Comparison of ENCODE assay signal across 8 mouse cellular contexts in genomic region chr4:143388955-143389702, GRCm38 (mm10). TPM values are rescaled to one million over a fixed set of nuclear protein-coding genes. Genes with fewer than 3 reads are reported as not detected.
DNase-seq lines count a peak whose midpoint lies in the region; ATAC-seq lines count a peak whose summit lies in the region.

No protein-coding gene starts in this region.

- no peaks in the 10 kb centered on the region for H3K9me3 ChIP-seq in forebrain, embryonic 12.5 days
- H3K9me3 ChIP-seq in megakaryocyte, embryonic 14.5 days = peaks cover 6% of the 10 kb centered on the region

- no peaks in the 10 kb centered on the region for H3K4me1 ChIP-seq in forebrain, embryonic 12.5 days
- H3K4me1 ChIP-seq in megakaryocyte, embryonic 14.5 days = no peaks in the 10 kb centered on the region

- H3K27ac ChIP-seq in forebrain, embryonic 12.5 days = no peak overlapping the region

- ATAC-seq in forebrain, embryonic 12.5 days (ENCODE audit: low FRiP score) = peak; percentile 76

- H3K27me3 ChIP-seq in forebrain, embryonic 12.5 days = no peaks in the 10 kb centered on the region
- H3K27me3 ChIP-seq in megakaryocyte, embryonic 14.5 days (replicated peaks) = peaks cover 7% of the 10 kb centered on the region

- H3K9ac ChIP-seq in forebrain, embryonic 12.5 days = no peak overlapping the region

- no peaks in the 10 kb centered on the region for H3K36me3 ChIP-seq in forebrain, embryonic 12.5 days (replicated peaks)
- no peaks in the 10 kb centered on the region for H3K36me3 ChIP-seq in megakaryocyte, embryonic 14.5 days (replicated peaks; ENCODE audit: low read length)

- H3K4me2 ChIP-seq in forebrain, embryonic 12.5 days = peak overlapping the region; percentile 53

- DNase-seq in urinary bladder, adult 2 months (ENCODE audit: low spot score) = peak; percentile 23
- DNase-seq in urinary bladder, postnatal 10 days (ENCODE audit: low spot score) = no peak
- DNase-seq in heart, postnatal 36 days = peak; percentile 27 to 50
- peak; percentile 10 for DNase-seq in layer of hippocampus, adult 9-11 months
- peak; percentile 54 for DNase-seq in right cerebral cortex, postnatal 4 days
- no peak for DNase-seq in cerebellum, adult 11 months

- H3K4me3 ChIP-seq in forebrain, embryonic 12.5 days (replicated peaks) = peak overlapping the region; percentile 34
- H3K4me3 ChIP-seq in megakaryocyte, embryonic 14.5 days (replicated peaks) = peak overlapping the region; percentile 18

- 10% methylated on average over 30 of the region's 43 CpGs for WGBS in forebrain, embryonic 12.5 days

- intact Hi-C loops in heart, postnatal 36 days (cut with DNase I) = no loop called here

RNA-seq across cellular contexts. Expression of gene Pramel1, which starts 5.1 kb away (rescaled TPM):
- polyA plus RNA-seq in urinary bladder, adult 2 months (2012; rRNA removed) = not detected in 2 replicates
- polyA plus RNA-seq in forebrain, embryonic 12.5 days (2016; fragmentation: Nextera tagmentation; extraction: Ambion mirVana) = not detected in 2 replicates
- total RNA-seq in heart, postnatal 36 days (2021) = not detected
- not detected in 2 replicates for polyA plus RNA-seq in megakaryocyte, embryonic 14.5 days (2012; ENCODE audit: insufficient read depth, low replicate concordance)

RNA-seq across cellular contexts. Expression of gene Pramef8, which starts 23.1 kb away (rescaled TPM):
- polyA plus RNA-seq in urinary bladder, adult 2 months (2012; rRNA removed) = 9.2 and 10.6 TPM in 2 replicates
- polyA plus RNA-seq in forebrain, embryonic 12.5 days (2016; fragmentation: Nextera tagmentation; extraction: Ambion mirVana) = 18.7 and 23.4 TPM in 2 replicates
- total RNA-seq in heart, postnatal 36 days (2021) = 10 to 100 TPM in 1 of 2 experiments, 1 to 10 TPM in 1; 9.9 to 11.5 TPM
- polyA plus RNA-seq in megakaryocyte, embryonic 14.5 days (2012; ENCODE audit: insufficient read depth, low replicate concordance) = 0.29 TPM in 1 of 2 replicates, not detected in the other

RNA-seq across cellular contexts. Expression of gene Lrrc38, which starts 39.6 kb away (rescaled TPM):
- 0.04 TPM in 1 of 2 replicates, not detected in the other for polyA plus RNA-seq in urinary bladder, adult 2 months (2012; rRNA removed)
- polyA plus RNA-seq in forebrain, embryonic 12.5 days (2016; fragmentation: Nextera tagmentation; extraction: Ambion mirVana) = not detected in 2 replicates
- total RNA-seq in heart, postnatal 36 days (2021) = under 1 TPM in 1 of 2 experiments, not detected in 1; 0.14 TPM
- not detected in 2 replicates for polyA plus RNA-seq in megakaryocyte, embryonic 14.5 days (2012; ENCODE audit: insufficient read depth, low replicate concordance)

Comparison
In these comparisons a context has a peak if more than half of its experiments do, and no peak if none do; other contexts are left out.
1. DNase-seq: peak in urinary bladder, adult 2 months (single experiment), heart, postnatal 36 days (2 of 2), layer of hippocampus, adult 9-11 months (single experiment) and right cerebral cortex, postnatal 4 days (single experiment); none in urinary bladder, postnatal 10 days (single experiment) and cerebellum, adult 11 months (single experiment).